Mouse (Mus musculus): Measurements from ENCODE around the gene Gja3. TPM values are rescaled to one million over a fixed set of nuclear protein-coding genes. Genes with fewer than 3 reads are reported as not detected.
"Not testable (repeated sequence)": the region's sequence is repeated elsewhere in the genome, so short reads cannot be mapped to it uniquely, and the experiment has no call there.

The Gja3 gene
- polyA plus RNA-seq, 1 experiment from 2014 or later: 0.14 TPM

DNA sequence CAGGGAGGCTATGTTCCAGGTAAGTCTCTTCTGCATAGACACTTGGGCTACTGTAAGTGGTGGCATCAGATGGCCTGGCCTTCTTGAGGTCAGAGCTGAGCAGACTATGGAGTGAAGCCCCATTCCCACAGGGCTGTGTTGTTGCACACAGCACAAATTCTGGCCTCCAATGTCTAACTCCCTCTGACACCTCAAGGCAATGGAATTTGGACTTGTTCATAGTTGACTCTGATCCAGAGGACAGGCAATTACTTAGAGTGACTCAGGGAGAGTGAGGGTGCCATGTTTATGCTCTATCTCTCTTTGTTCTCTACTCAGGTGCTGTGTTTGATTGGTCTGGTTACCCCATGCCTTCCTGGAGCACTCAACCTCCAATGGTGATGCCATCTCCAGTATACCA, 41.1 kb downstream of the Gja3 start:
- H3K36me3 ChIP-seq (replicated peaks); H3K27ac ChIP-seq (replicated peaks): not testable (repeated sequence)

GRCm38 (mm10) chr14:56988621-56989020, 69.3 kb downstream of the Gja3 start:
- H3K27ac ChIP-seq (replicated peaks): no peak overlapping the region
- H3K4me3 ChIP-seq: no peak overlapping the region
- H3K36me3 ChIP-seq (replicated peaks): no peaks in the 10 kb centered on the region
- H3K9me3 ChIP-seq: no peaks in the 10 kb centered on the region
- 84% methylated on average over 4 of the region's 4 CpGs for WGBS
- DNase-seq (ENCODE audit: low spot score): no peak
- no peaks in the 10 kb centered on the region for H3K27me3 ChIP-seq (replicated peaks; ENCODE audit: low read depth, poor library complexity, severe bottlenecking)
- H3K4me1 ChIP-seq: no peaks in the 10 kb centered on the region

More for the DNA sequence above, 41.1 kb downstream of the Gja3 start:
- not testable (repeated sequence) for H3K9me3 ChIP-seq; H3K4me3 ChIP-seq; H3K4me1 ChIP-seq; H3K27me3 ChIP-seq (replicated peaks; ENCODE audit: low read depth, poor library complexity, severe bottlenecking); DNase-seq (ENCODE audit: low spot score)

Other genes with a start within 250 kb of the Gja3 start
- gene Zmym5, start 246.4 kb downstream of the Gja3 start, polyA plus RNA-seq (2016; fragmentation: Nextera tagmentation; extraction: Ambion mirVana): 22.2 and 26.5 TPM in 2 replicates
- gene Zmym2, start 171.4 kb downstream of the Gja3 start, polyA plus RNA-seq (2016; fragmentation: Nextera tagmentation; extraction: Ambion mirVana): 67.5 and 67.7 TPM in 2 replicates
- gene Gjb2, start 46.6 kb upstream of the Gja3 start, polyA plus RNA-seq (2016; fragmentation: Nextera tagmentation; extraction: Ambion mirVana): 5.8 and 10.0 TPM in 2 replicates
- not detected in 2 replicates for gene Gm4491, start 57.8 kb upstream of the Gja3 start, polyA plus RNA-seq (2016; fragmentation: Nextera tagmentation; extraction: Ambion mirVana)
- 1.1 and 3.5 TPM in 2 replicates for gene Gjb6, start 75.5 kb upstream of the Gja3 start, polyA plus RNA-seq (2016; fragmentation: Nextera tagmentation; extraction: Ambion mirVana)